Mouse (Mus musculus) forebrain, embryonic 11.5 days (tissue): Measurements from ENCODE around the gene Filip1. TPM values are rescaled to one million over a fixed set of nuclear protein-coding genes. Genes with fewer than 3 reads are reported as not detected.
A peak's percentile ranks its signal among the peaks of the same experiment; 100 is the strongest.

ENCODE experiments used
- ATAC-seq: fragments of 200-750 bp; cut with Nextera tagmentation; replicated peaks from 2 replicates; pipeline ENCODE4 v1.8.0; 2017; ENCODE audit warnings: moderate TSS enrichment; ENCODE audit not compliant: low FRiP score
- DNase-seq: peaks from one replicate; pipeline ENCODE4 v3.0.0-alpha.2; 2017; ENCODE audit warnings: low spot score
- H3K27ac ChIP-seq: fragments of 300-500 bp; sonication (generic); 2 replicates; pipeline ENCODE4 v1.5.1; 2014; ENCODE audit warnings: low read depth, low read length
- H3K27me3 ChIP-seq: fragments of 300-500 bp; sonication (generic); 2 replicates; pipeline ENCODE4 v1.6.1; 2014; ENCODE audit warnings: mild to moderate bottlenecking, low read length, mixed read lengths; ENCODE audit not compliant: control insufficient read depth, insufficient read depth
- H3K36me3 ChIP-seq: fragments of 300-500 bp; sonication (generic); 2 replicates; pipeline ENCODE4 v1.6.1; 2014; ENCODE audit warnings: mild to moderate bottlenecking, low read length, moderate library complexity, mixed read lengths; ENCODE audit not compliant: control insufficient read depth, insufficient read depth
- H3K4me1 ChIP-seq: fragments of 300-500 bp; sonication (generic); replicated peaks from 2 replicates; pipeline ENCODE4 v1.6.1; 2014; ENCODE audit warnings: low read length, mixed read lengths; ENCODE audit not compliant: control insufficient read depth, insufficient read depth
- H3K4me2 ChIP-seq: fragments of 300-500 bp; sonication (generic); 2 replicates; pipeline ENCODE4 v1.6.1; 2014; ENCODE audit warnings: low read depth, mild to moderate bottlenecking, low read length, moderate library complexity, mixed read lengths; ENCODE audit not compliant: severe bottlenecking
- H3K4me3 ChIP-seq: fragments of 300-500 bp; sonication (generic); 2 replicates; pipeline ENCODE4 v1.5.1; 2014; ENCODE audit warnings: low read depth, low read length
- H3K9ac ChIP-seq: fragments of 300-500 bp; sonication (generic); 2 replicates; pipeline ENCODE4 v1.6.1; 2014; ENCODE audit warnings: low read length
- H3K9me3 ChIP-seq: fragments of 300-500 bp; sonication (generic); 2 replicates; pipeline ENCODE4 v1.6.1; 2016; ENCODE audit warnings: low read length, mixed read lengths; ENCODE audit not compliant: control insufficient read depth
- WGBS: fragments of 180-500 bp; shearing (Covaris S2); extraction: QIAGEN DNeasy Blood & Tissue Kit; methylation state at CpG from one replicate; pipeline ENCODE4 v1.1.7; 2014; 5-methylcytosine and 5-hydroxymethylcytosine counted together
- polyA plus RNA-seq: library from polyadenylated mRNA; unstranded; fragments of >200 nt; fragmentation: Nextera tagmentation; extraction: Ambion mirVana; gene quantifications from 2 replicates; pipeline ENCODE4 v1.2.1, GENCODE M21; 2014

The Filip1 gene
- polyA plus RNA-seq, 1 experiment from 2014 or later = 13.6 TPM

DNA sequence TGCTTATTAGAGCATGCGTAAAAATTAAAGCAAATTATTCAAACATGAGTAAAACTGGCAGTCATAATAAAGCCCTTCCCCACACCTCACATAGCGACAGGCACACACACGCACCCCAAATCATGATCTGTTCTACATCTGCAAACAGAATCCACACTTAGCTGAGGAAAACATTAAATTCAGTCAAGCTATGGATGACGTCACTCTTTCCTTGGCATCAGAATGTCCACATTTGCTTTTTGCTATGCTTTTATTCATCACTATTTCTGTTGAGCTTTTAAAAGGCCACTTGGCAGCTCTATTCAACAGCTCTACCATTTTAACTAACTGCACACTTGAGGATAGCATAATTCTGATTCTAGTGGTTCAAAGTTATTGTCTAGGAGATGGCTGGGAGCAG, 198.1 kb downstream of the Filip1 start:
- no peak overlapping the region for H3K4me3 ChIP-seq
- H3K9ac ChIP-seq = no peak overlapping the region
- H3K4me1 ChIP-seq = no peaks in the 10 kb centered on the region
- H3K36me3 ChIP-seq = peaks cover 13% of the 10 kb centered on the region; the same call in 1 of the 2 replicates
- DNase-seq = no peak
- H3K27ac ChIP-seq = no peak overlapping the region
- WGBS = 93% methylated on average over 4 of the region's 4 CpGs
- H3K27me3 ChIP-seq = no peaks in the 10 kb centered on the region
- no peak for ATAC-seq
- H3K9me3 ChIP-seq = peaks cover 4% of the 10 kb centered on the region; the same call in 1 of the 2 replicates
- no peak overlapping the region for H3K4me2 ChIP-seq

DNA sequence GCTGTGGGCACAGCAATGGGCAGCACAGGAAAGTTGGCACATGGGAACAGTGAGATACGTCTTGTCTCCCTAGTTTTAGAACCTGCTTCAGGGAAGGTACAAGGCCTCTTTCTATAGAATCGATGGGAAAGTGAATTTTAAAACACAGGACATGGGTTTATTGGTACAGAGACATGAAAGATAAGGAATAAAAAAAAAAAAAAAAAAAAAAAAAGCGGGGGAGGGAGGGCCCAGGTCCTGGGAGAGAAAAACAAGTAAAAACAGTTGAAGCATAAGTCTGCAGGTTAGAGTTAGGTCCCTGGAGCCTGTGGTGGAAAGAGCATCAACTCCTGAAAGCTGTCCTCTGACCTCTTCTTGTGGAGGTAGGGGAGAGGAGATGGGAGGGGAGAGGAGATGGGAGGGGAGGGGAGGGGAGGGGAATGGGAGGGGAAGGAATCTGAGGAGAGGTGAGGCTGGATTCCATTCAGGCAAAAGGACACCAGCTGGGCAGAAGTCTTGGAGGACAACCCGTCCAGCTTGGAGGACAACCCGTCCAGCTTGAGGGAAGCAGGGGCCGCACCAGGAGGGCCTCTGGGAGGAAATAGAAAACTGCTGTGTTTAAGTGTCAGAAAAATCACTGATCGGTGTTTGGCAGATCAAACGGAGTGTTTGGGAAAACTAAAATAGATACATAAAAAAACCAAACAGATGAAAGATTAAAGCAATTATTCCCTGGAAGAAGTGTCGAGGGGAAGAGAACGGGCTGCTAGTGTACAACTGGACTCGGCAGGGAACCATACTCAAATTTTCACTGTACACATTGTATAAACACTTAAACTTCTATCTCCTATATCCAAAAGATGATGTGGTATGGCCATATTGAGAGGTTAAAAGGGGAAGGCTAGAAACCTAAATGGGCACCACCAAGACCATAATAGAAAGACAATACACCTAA, 201.4 kb downstream of the Filip1 start:
- Histone ChIP-seq H3K9me3 (no peaks in the 10 kb centered on the region), H3K4me1 (no peaks in the 10 kb centered on the region), H3K4me2 (no peak overlapping the region), H3K9ac (no peak overlapping the region), H3K36me3 (no peaks in the 10 kb centered on the region), H3K27ac (no peak overlapping the region), H3K27me3 (no peaks in the 10 kb centered on the region), H3K4me3 (no peak overlapping the region)
- no peak for ATAC-seq
- DNase-seq = no peak
- WGBS = 80% methylated on average over 10 of the region's 11 CpGs

DNA sequence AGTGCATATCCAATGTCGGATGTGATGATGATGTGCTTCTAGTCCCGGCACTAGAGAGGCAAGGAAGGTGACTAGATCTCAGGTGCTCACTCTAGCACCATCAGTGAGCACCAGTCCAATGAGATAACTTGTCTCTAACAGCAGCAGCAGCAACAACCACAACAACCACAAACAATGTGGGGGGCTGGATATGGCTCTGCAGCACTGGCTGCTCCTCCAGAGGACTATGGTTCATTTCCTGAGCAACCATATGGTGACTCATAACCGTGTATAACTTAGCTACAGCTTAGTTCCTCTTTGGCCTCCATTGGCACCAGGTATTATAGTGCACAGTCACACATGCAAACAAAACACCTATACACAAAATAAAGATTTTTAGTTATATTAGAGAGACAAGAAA, 202.1 kb downstream of the Filip1 start:
- Histone ChIP-seq H3K4me2 (no peak overlapping the region), H3K27me3 (no peaks in the 10 kb centered on the region), H3K9ac (no peak overlapping the region), H3K4me3 (no peak overlapping the region), H3K27ac (no peak overlapping the region), H3K9me3 (no peaks in the 10 kb centered on the region), H3K36me3 (no peaks in the 10 kb centered on the region), H3K4me1 (no peaks in the 10 kb centered on the region)
- 91% methylated on average over 3 of the region's 3 CpGs for WGBS
- ATAC-seq (no peak), DNase-seq (no peak)

DNA sequence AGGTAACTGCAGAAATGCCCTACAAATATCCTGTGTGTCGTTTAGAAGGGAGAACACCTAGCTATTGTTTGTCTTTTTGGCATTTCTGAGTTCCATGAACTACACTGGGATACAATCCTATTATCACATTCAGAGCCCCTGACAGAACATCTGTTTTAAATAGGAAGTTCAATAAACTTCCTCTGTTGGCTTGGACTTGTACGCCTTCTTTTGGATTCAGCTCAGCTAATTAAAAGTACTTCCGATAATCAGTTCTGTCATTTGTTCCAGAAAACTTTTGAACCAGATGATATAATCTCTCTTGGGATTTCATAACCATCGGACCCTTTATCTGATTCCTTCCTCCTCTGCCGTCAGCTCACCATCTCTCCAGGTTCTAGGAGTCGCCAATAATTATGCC, 203.2 kb downstream of the Filip1 start:
- no peak overlapping the region for H3K27ac ChIP-seq
- ATAC-seq (no peak), DNase-seq (no peak)
- no peaks in the 10 kb centered on the region for H3K9me3 ChIP-seq
- H3K4me2 ChIP-seq = no peak overlapping the region
- H3K4me1 ChIP-seq = no peaks in the 10 kb centered on the region
- H3K9ac ChIP-seq = no peak overlapping the region
- no peaks in the 10 kb centered on the region for H3K36me3 ChIP-seq
- H3K27me3 ChIP-seq = no peaks in the 10 kb centered on the region
- WGBS = 85% methylated on average over 6 of the region's 6 CpGs
- no peak overlapping the region for H3K4me3 ChIP-seq

DNA sequence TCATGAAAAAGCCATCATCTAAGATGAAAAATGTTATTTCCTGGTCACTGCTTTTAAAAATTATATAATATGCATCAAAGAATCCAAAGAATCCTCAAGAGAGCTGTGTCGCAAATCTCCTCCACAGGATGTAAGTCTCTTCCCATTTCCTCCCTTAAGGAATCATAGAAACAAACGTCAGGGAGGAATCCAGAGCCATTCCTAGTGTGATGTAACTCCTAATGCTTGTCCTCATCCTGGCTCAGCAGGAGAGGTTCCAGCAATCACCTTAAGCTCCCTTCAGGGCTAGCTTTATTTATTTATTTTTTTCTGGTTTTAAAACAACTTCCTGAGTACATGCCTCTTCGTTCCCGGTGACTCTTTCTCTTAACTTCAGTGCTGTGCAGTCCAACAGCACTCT, 205.5 kb downstream of the Filip1 start:
- no peaks in the 10 kb centered on the region for H3K4me1 ChIP-seq
- no peak overlapping the region for H3K4me2 ChIP-seq
- H3K9ac ChIP-seq = no peak overlapping the region
- ATAC-seq (0 out of 2 replicates have a peak, but pooled peaks have one; percentile 58), DNase-seq (no peak)
- no peak overlapping the region for H3K27ac ChIP-seq
- H3K4me3 ChIP-seq = no peak overlapping the region
- H3K9me3 ChIP-seq = no peaks in the 10 kb centered on the region
- WGBS = 59% methylated on average over 4 of the region's 4 CpGs
- no peaks in the 10 kb centered on the region for H3K36me3 ChIP-seq
- no peaks in the 10 kb centered on the region for H3K27me3 ChIP-seq

DNA sequence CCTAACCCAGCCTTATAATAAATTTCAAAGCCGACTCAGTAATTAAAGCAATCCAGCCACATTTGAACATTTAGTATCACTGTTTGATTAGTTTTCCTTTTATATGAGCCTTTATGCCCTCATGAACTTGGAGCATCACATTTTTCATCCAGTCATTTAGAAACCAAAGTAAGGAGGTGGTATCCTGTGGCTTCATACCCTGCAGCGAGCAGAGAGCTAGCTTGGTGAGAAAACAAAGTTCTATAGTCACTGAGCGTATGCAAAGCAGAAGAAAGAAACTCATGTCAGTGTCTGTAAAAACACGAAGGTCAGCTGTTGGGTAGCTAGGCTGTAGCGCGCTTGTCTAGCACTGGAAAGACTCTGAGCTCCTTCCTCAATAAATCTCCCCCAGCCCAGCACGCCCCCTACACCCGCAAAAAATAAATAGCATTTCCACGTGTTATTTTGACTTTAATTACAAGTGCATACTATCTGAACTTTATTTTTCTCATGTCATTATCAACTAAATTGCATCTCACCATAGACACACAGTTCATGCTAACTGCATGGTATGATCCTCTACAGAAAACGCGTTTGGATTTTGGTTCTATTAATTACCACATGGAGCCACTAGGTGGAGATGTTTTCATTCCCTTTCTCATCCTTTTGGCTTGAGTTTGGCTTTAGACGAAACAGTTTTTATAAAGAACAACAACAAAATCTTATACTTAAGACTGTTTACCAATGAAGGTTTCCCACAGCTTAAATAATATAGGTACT, 206.2 kb downstream of the Filip1 start:
- no peak for DNase-seq
- Histone ChIP-seq H3K4me3 (no peak overlapping the region), H3K4me2 (no peak overlapping the region), H3K9me3 (no peaks in the 10 kb centered on the region), H3K9ac (no peak overlapping the region), H3K27me3 (no peaks in the 10 kb centered on the region), H3K4me1 (no peaks in the 10 kb centered on the region), H3K36me3 (no peaks in the 10 kb centered on the region), H3K27ac (no peak overlapping the region)
- 48% methylated on average over 12 of the region's 12 CpGs for WGBS
- peak; percentile 56; the same call in 1 of the 2 replicates for ATAC-seq

DNA sequence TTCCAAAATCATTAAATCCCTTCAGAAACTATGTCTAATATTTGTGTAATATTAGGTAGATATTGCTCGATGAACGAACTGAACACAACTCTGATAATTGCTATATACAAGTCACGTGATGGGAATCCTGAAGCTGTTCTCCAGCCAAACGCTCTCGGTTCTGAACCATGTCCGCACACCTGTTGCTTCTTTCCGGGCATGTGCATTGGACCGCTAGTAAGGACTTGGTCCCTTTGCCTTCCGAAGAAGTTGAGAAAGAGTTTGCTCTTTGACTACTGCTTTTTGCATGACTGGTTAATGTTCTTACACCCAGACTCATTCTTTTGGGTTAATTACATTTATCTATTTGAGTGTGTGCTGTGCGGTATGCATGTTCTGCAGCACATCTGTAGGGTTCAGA, 207.2 kb downstream of the Filip1 start:
- H3K27ac ChIP-seq = no peak overlapping the region
- H3K4me3 ChIP-seq = no peak overlapping the region
- DNase-seq = no peak
- ATAC-seq = no peak
- no peaks in the 10 kb centered on the region for H3K27me3 ChIP-seq
- no peaks in the 10 kb centered on the region for H3K9me3 ChIP-seq
- no peak overlapping the region for H3K9ac ChIP-seq
- no peaks in the 10 kb centered on the region for H3K36me3 ChIP-seq
- 87% methylated on average over 10 of the region's 10 CpGs for WGBS
- no peaks in the 10 kb centered on the region for H3K4me1 ChIP-seq
- H3K4me2 ChIP-seq = no peak overlapping the region

DNA sequence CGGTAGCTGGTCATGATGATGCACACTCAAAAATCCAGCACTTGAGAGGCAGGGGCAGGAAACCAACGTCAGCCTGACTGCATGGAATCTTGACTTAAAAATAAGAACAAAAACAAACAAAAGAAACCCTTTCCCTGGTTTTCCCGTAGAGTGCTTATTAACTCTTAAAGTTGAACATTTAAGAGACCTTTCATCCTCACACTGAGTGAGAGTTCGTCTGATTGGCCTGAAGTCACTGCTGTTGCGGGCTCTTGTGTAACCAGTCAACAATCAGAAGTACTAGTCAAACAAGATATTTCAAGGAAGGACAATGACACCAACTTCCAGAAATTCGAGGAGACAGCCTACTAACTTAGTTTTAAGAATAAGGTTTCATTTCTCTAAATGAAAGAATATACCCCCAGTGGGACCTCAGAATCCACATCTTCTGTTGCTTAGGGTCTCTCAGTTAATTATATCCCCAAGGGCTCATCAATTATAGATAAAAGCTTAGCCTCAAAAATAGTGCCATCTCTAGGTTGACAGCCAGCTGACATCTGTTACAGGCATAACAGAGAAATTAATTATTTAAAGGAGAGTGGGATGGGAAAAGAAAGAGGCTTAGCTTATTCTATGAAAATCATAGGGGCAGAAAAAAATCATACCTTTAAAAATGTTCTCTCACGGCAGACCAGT, 216.1 kb downstream of the Filip1 start:
- ATAC-seq (no peak), DNase-seq (no peak)
- Histone ChIP-seq H3K27ac (no peak overlapping the region), H3K4me2 (no peak overlapping the region), H3K4me3 (no peak overlapping the region), H3K36me3 (no peaks in the 10 kb centered on the region), H3K4me1 (no peaks in the 10 kb centered on the region), H3K9me3 (no peaks in the 10 kb centered on the region), H3K9ac (no peak overlapping the region), H3K27me3 (no peaks in the 10 kb centered on the region)
- 82% methylated on average over 7 of the region's 7 CpGs for WGBS
